Mouse (Mus musculus): ENCODE measurements around the gene AB124611.
"Not testable (repeated sequence)": the region's sequence is repeated elsewhere in the genome, so short reads cannot be mapped to it uniquely, and the experiment has no call there.

The AB124611 gene

GRCm38 (mm10) chr9:21518690-21519089 lies 7.3 kb upstream of the AB124611 start:
- DNase-seq (ENCODE audit: inconsistent ontology term) = not testable (repeated sequence)

GRCm38 (mm10) chr9:21525142-21525936 lies 637 bp upstream of the AB124611 start:
- DNase-seq (ENCODE audit: inconsistent ontology term) = no peak

- DNase-seq (ENCODE audit: inconsistent ontology term) = no peak
These were observed 613 bp downstream of the AB124611 start for GRCm38 (mm10) chr9:21526634-21526944.

GRCm38 (mm10) chr9:21527100-21527801 lies 1.3 kb downstream of the AB124611 start:
- DNase-seq (ENCODE audit: inconsistent ontology term) = no peak

GRCm38 (mm10) chr9:21527917-21528324 lies 1.9 kb downstream of the AB124611 start:
- no peak for DNase-seq (ENCODE audit: inconsistent ontology term)

- DNase-seq (ENCODE audit: inconsistent ontology term) = no peak
These were observed 10.5 kb downstream of the AB124611 start for GRCm38 (mm10) chr9:21536501-21536900.

GRCm38 (mm10) chr9:21537009-21537408 lies 11.0 kb downstream of the AB124611 start:
- no peak for DNase-seq (ENCODE audit: inconsistent ontology term)

- no peak for DNase-seq (ENCODE audit: inconsistent ontology term)
These were observed 14.2 kb downstream of the AB124611 start for GRCm38 (mm10) chr9:21539981-21540753.

GRCm38 (mm10) chr9:21542001-21542400 lies 16.0 kb downstream of the AB124611 start:
- not testable (repeated sequence) for DNase-seq (ENCODE audit: inconsistent ontology term)

GRCm38 (mm10) chr9:21545351-21545915 lies 19.5 kb downstream of the AB124611 start:
- no peak for DNase-seq (ENCODE audit: inconsistent ontology term)

GRCm38 (mm10) chr9:21545916-21546788 lies 20.2 kb downstream of the AB124611 start:
- peak; percentile 100 for DNase-seq (ENCODE audit: inconsistent ontology term)

GRCm38 (mm10) chr9:21546789-21547074 lies 20.8 kb downstream of the AB124611 start, which contains the start of gene Carm1:
Carm1 (plus strand) TSS chr9:21546894.
- DNase-seq (ENCODE audit: inconsistent ontology term) = no peak

- DNase-seq (ENCODE audit: inconsistent ontology term) = peak; percentile 72
These were observed 21.3 kb downstream of the AB124611 start for GRCm38 (mm10) chr9:21547075-21547941.

GRCm38 (mm10) chr9:21551049-21551448 lies 25.1 kb downstream of the AB124611 start:
- DNase-seq (ENCODE audit: inconsistent ontology term) = no peak

- no peak for DNase-seq (ENCODE audit: inconsistent ontology term)
These were observed 27.8 kb downstream of the AB124611 start for GRCm38 (mm10) chr9:21553607-21554273.

- no peak for DNase-seq (ENCODE audit: inconsistent ontology term)
These were observed 29.3 kb downstream of the AB124611 start for GRCm38 (mm10) chr9:21555198-21555742.

GRCm38 (mm10) chr9:21556996-21557395 lies 31.0 kb downstream of the AB124611 start:
- DNase-seq (ENCODE audit: inconsistent ontology term) = peak; percentile 19

GRCm38 (mm10) chr9:21557556-21557955 lies 31.6 kb downstream of the AB124611 start:
- DNase-seq (ENCODE audit: inconsistent ontology term) = no peak

GRCm38 (mm10) chr9:21558366-21558765 lies 32.4 kb downstream of the AB124611 start:
- peak; percentile 5 for DNase-seq (ENCODE audit: inconsistent ontology term)

Measured in Muller cell, postnatal 12 days (primary cell).